Mouse (Mus musculus) kidney, embryonic 15.5 days (tissue): ENCODE results near the gene Vav3. TPM values are rescaled to one million over a fixed set of nuclear protein-coding genes. Genes with fewer than 3 reads are reported as not detected.

Experiments
- ATAC-seq: fragments of 200-750 bp; cut with Nextera tagmentation; replicated peaks from 2 replicates; pipeline ENCODE4 v1.8.0; 2017; ENCODE audit warnings: moderate TSS enrichment; ENCODE audit not compliant: low FRiP score
- H3K27ac ChIP-seq: fragments of 300-500 bp; sonication (generic); 2 replicates; pipeline ENCODE4 v1.5.1; 2015; ENCODE audit warnings: mild to moderate bottlenecking, inconsistent platforms
- H3K27me3 ChIP-seq: fragments of 300-500 bp; sonication (generic); 2 replicates; pipeline ENCODE4 v1.6.1; 2015; ENCODE audit warnings: inconsistent platforms
- H3K36me3 ChIP-seq: fragments of 300-500 bp; sonication (generic); 2 replicates; pipeline ENCODE4 v1.6.1; 2015; ENCODE audit warnings: inconsistent platforms
- H3K4me1 ChIP-seq: fragments of 300-500 bp; sonication (generic); 2 replicates; pipeline ENCODE4 v1.6.1; 2015; ENCODE audit warnings: inconsistent platforms
- H3K4me2 ChIP-seq: fragments of 300-500 bp; sonication (generic); 2 replicates; pipeline ENCODE4 v1.6.1; 2015; ENCODE audit warnings: moderate library complexity, mild to moderate bottlenecking, inconsistent platforms
- H3K4me3 ChIP-seq: fragments of 300-500 bp; sonication (generic); replicated peaks from 2 replicates; pipeline ENCODE4 v1.5.1; 2015; ENCODE audit warnings: mild to moderate bottlenecking, inconsistent platforms
- H3K9ac ChIP-seq: fragments of 300-500 bp; sonication (generic); 2 replicates; pipeline ENCODE4 v1.6.1; 2015; ENCODE audit warnings: mild to moderate bottlenecking, inconsistent platforms
- H3K9me3 ChIP-seq: fragments of 300-500 bp; sonication (generic); replicated peaks from 2 replicates; pipeline ENCODE4 v1.6.1; 2016; ENCODE audit warnings: inconsistent platforms
- WGBS: fragments of 180-500 bp; shearing (Covaris S2); methylation state at CpG from one replicate; pipeline ENCODE4 v1.1.7; 2015; ENCODE audit warnings: mixed read lengths; 5-methylcytosine and 5-hydroxymethylcytosine counted together
- polyA plus RNA-seq: library from polyadenylated mRNA; unstranded; fragments of >200 nt; fragmentation: Nextera tagmentation; extraction: Ambion mirVana; gene quantifications from 2 replicates; pipeline ENCODE4 v1.2.1, GENCODE M21; 2015

The Vav3 gene
- polyA plus RNA-seq, 1 experiment from 2014 or later: 21.1 TPM

DNA sequence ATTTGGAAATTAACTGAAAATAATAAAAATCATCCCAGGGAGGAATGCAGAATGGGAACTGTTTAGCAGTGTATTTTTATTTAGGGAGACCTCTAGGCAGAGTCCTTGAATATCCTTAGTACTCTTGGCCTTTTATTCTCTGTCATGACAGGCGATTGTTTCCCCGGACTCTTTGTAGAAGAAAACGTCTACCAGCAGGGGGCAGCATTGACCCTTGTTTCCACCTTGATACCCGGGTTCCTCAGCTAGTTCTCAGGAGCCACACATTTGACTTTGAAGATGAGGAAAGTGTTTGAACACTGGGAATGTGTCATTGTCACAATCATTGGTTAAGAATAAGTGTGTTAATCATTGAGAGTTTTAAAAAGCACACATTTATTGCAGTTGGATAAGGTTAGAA is 185.8 kb downstream of the Vav3 start:
- Histone ChIP-seq H3K4me2 (no peak overlapping the region), H3K4me1 (no peaks in the 10 kb centered on the region), H3K27ac (no peak overlapping the region), H3K4me3 (no peak overlapping the region), H3K36me3 (no peaks in the 10 kb centered on the region), H3K27me3 (no peaks in the 10 kb centered on the region), H3K9me3 (no peaks in the 10 kb centered on the region), H3K9ac (no peak overlapping the region)
- WGBS: 7% methylated on average over 4 of the region's 4 CpGs
- peak; percentile 58; the same call in 1 of the 2 replicates for ATAC-seq

DNA sequence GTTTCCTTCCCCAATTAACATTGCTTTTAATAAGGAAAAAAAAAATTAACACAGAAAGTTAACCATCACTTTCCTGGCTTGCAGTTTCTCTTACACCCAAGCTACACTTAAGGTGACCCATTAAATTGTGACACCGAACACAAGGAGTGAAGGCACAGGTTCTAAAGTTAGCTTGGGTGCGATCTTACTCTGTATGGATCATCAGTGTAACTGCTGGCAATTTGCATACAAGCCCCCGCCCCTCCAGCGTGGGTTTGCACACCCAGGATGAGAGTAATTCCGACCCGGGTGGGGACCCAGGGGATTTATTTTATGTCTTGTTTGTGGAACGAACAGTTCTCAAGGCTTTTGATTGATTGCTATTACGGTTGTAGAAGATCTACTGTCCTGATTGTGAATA is 186.2 kb downstream of the Vav3 start:
- no peak overlapping the region for H3K27ac ChIP-seq
- H3K9me3 ChIP-seq: no peaks in the 10 kb centered on the region
- no peaks in the 10 kb centered on the region for H3K36me3 ChIP-seq
- H3K27me3 ChIP-seq: no peaks in the 10 kb centered on the region
- H3K4me2 ChIP-seq: no peak overlapping the region
- H3K9ac ChIP-seq: no peak overlapping the region
- no peaks in the 10 kb centered on the region for H3K4me1 ChIP-seq
- H3K4me3 ChIP-seq: no peak overlapping the region
- 59% methylated on average over 8 of the region's 8 CpGs for WGBS
- ATAC-seq: 0 out of 2 replicates have a peak, but pooled peaks have one; percentile 29

DNA sequence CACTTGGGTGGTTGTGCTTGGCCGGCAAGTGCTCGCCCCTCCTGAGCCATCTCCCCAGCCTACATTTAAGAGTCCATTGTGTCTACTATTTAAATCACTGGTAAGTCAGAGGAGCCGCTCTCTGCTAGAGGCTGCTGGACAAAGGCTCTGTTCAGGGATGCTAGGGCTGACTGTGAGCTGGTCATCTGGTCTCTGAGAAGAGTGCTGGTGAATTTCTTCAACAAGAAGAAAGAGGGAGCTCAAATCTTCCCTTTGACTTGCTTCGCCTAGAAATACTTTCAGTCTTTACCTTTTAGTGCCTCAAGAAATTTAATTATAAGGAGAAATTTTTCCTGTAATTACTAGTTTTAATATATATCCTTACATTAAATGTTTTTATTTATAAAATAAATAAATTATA is 188.2 kb downstream of the Vav3 start:
- Histone ChIP-seq H3K27me3 (no peaks in the 10 kb centered on the region), H3K9me3 (no peaks in the 10 kb centered on the region), H3K4me2 (no peak overlapping the region), H3K27ac (no peak overlapping the region), H3K4me3 (no peak overlapping the region), H3K4me1 (no peaks in the 10 kb centered on the region), H3K9ac (no peak overlapping the region), H3K36me3 (no peaks in the 10 kb centered on the region)
- no peak for ATAC-seq
- 83% methylated on average over 4 of the region's 4 CpGs for WGBS

DNA sequence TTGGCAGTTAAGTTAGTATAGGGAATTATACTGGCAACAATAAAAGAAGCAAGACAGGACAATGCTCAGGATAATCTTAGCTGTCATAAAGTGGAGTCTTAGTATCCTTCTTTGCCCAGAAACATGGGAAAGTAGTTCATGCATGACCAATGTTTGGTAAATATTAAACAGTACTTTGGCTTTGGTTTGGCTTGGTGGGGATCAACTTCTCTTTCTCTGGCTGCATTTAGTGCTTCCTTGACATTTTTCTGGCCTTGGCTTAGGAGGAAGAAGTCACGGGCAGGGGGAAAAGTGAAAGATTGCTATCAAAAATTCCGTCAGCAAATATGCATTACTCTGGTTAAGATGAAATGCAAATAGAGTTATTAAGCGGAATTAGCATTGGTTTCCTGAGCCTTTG is 197.2 kb downstream of the Vav3 start:
- WGBS: 59% methylated on average over 3 of the region's 3 CpGs
- H3K27ac ChIP-seq: peak overlapping the region; percentile 74
- no peaks in the 10 kb centered on the region for H3K36me3 ChIP-seq
- H3K27me3 ChIP-seq: no peaks in the 10 kb centered on the region
- no peak overlapping the region for H3K9ac ChIP-seq
- H3K4me3 ChIP-seq: no peak overlapping the region
- H3K9me3 ChIP-seq: no peaks in the 10 kb centered on the region
- no peak overlapping the region for H3K4me2 ChIP-seq
- ATAC-seq: peak; percentile 52; the same call in 1 of the 2 replicates
- H3K4me1 ChIP-seq: no peaks in the 10 kb centered on the region

DNA sequence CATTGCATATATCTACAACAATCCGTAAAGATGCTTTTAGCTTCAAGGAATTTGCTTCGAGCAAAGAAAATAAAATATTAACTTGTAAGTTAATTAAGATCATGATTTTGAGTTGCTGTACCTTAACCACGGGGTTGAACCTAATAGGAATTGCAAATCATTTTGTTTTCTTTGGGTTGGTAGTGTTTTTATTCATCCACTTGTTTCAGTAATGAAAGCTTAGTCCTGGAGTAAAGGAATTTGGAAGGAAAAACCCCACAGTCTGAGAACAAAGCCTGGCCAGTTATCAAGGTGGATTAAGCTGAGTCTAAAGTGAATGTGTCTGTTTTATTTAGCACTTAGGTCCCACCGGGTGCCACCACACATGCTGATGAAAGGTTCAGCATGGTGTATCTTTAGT is 199.6 kb downstream of the Vav3 start:
- 53% methylated on average over 4 of the region's 4 CpGs for WGBS

DNA sequence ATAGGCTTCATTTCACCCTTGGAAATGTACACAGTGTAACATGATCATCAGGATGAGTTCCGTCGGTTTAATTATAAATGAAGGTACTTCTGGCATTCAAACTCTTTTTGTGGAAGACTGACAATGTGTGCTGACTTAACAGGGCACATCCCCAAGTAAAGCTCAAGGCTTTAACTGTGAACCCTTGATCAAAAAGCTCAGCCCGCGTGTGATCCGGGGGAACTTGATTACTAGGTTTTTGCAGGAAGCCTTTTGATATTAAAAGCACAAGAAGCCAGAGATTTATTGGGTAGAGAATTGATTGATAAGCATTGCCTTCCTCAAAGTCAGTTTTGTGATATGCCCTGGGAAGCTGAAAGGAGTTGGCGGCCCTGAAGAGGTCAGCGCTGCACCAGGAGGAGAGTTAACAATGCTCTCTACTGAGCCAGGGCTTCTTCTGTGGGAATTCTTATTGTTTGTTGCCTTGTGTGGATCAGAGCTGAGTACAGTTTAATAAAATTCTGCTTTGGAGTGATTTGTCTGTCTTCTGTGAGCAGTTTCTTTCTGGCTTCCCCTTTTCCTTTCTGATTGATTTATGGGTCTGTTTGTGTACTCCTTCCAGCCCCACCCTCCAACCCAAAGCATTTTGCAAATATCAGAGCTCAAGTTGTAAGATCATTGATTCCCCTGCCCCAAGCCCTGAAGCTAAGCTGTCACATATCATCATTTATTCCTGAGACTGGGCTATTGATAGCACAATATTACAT is 204.2 kb downstream of the Vav3 start:
- WGBS: 61% methylated on average over 7 of the region's 7 CpGs
- H3K36me3 ChIP-seq: no peaks in the 10 kb centered on the region
- H3K9me3 ChIP-seq: no peaks in the 10 kb centered on the region
- no peak overlapping the region for H3K4me2 ChIP-seq
- H3K27me3 ChIP-seq: no peaks in the 10 kb centered on the region
- no peaks in the 10 kb centered on the region; the same call in 1 of the 2 replicates for H3K4me1 ChIP-seq
- no peak overlapping the region for H3K27ac ChIP-seq
- H3K4me3 ChIP-seq: no peak overlapping the region
- no peak for ATAC-seq
- no peak overlapping the region for H3K9ac ChIP-seq

More for the DNA sequence above, 199.6 kb downstream of the Vav3 start:
- peak overlapping the region; percentile 59 for H3K27ac ChIP-seq
- no peak overlapping the region for H3K9ac ChIP-seq
- H3K9me3 ChIP-seq: no peaks in the 10 kb centered on the region
- no peaks in the 10 kb centered on the region; the same call in 1 of the 2 replicates for H3K4me1 ChIP-seq
- H3K4me3 ChIP-seq: no peak overlapping the region
- no peak overlapping the region for H3K4me2 ChIP-seq
- no peaks in the 10 kb centered on the region for H3K36me3 ChIP-seq
- ATAC-seq: no peak
- no peaks in the 10 kb centered on the region for H3K27me3 ChIP-seq

DNA sequence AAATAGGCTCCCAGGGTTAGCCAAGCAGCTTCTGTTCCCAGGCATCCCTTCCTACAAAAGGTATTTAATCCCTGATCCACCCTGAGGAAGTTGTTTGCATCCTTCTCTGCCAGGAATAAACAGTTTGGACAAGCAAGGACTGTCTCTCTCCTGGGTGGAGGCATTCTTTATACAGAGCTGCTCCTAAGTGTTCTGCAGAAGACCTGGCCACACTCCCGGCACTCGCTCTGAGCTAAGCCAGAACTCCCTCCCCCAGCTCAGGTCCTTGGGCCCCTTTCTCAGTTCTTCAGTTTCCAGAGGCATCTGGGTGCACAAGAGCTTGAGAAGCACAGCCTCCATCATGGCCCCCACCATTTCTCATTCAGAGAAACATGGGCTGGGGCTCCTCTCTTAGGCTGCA is 216.9 kb downstream of the Vav3 start:
- Histone ChIP-seq H3K27ac (no peak overlapping the region), H3K4me3 (no peak overlapping the region), H3K4me2 (no peak overlapping the region), H3K27me3 (no peaks in the 10 kb centered on the region), H3K9ac (no peak overlapping the region), H3K4me1 (peaks cover 13% of the 10 kb centered on the region), H3K9me3 (no peaks in the 10 kb centered on the region), H3K36me3 (no peaks in the 10 kb centered on the region)
- WGBS: 71% methylated on average over 2 of the region's 2 CpGs
- no peak for ATAC-seq

DNA sequence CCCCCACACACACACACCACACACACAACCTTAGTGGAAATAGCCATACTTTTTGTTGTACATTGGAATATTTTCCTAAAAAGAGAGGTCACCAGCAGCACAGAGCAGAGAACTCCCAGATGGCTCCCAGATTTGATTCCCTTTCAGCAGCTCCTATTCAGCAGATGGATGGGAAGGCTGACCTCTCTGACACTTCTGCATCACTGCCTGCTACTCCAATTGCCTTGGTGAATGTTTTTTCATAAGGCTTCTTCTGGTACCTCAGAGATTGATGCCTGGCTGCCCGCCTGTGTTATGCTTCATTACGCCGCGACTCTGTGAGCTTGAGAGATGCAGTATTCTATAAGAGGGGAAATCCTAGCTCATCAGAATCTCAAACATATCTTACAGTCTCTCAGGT is 220.8 kb downstream of the Vav3 start:
- Histone ChIP-seq H3K4me1 (peaks cover 18% of the 10 kb centered on the region), H3K27me3 (no peaks in the 10 kb centered on the region), H3K4me2 (no peak overlapping the region), H3K4me3 (no peak overlapping the region), H3K9ac (no peak overlapping the region), H3K9me3 (no peaks in the 10 kb centered on the region), H3K27ac (0 out of 2 replicates have a peak overlapping the region, but pooled peaks have one; percentile 41), H3K36me3 (no peaks in the 10 kb centered on the region)
- WGBS: 26% methylated on average over 4 of the region's 4 CpGs
- peak; percentile 91 for ATAC-seq

DNA sequence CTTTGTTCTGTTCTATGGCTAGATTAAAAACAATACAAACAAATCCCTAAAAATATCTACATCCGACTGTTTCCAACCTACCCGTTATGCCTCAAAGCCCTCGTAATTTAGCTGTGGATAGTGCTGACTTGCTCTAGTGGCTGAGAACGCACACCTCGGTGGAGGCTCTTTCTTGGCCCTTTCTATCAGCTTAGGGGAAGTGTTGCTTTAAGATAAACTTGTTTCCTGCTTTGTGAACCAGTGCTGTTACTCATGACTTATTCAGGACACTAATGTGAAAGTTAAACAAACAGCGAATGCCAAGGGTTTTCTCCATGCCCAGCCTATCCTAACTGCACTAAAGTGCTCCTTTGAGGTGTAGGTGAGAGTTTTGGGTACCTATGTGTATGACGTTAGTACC is 221.3 kb downstream of the Vav3 start:
- peak; percentile 79 for ATAC-seq
- Histone ChIP-seq H3K4me2 (no peak overlapping the region), H3K36me3 (no peaks in the 10 kb centered on the region), H3K4me1 (peaks cover 18% of the 10 kb centered on the region), H3K4me3 (no peak overlapping the region), H3K9me3 (no peaks in the 10 kb centered on the region), H3K27me3 (no peaks in the 10 kb centered on the region), H3K27ac (peak overlapping the region; percentile 54), H3K9ac (no peak overlapping the region)
- 36% methylated on average over 7 of the region's 7 CpGs for WGBS

DNA sequence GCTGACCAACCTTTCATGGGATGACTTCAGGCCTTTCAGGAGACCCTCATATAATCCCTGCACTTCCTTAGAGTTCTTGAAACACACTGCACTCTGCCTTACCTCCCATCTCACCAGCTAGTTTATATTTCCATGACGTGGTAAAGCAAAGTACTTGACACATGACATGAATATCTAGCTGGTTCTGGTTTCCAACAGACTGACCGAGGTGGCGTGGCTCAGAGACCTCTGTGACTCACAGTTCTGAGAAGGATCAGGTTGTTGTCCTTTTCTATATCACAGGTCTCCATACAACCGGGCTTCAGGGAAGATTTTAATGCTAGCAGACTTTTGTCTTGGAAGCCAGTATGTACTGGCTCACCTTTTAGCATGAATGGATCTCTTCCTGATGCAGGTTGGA is 221.8 kb downstream of the Vav3 start:
- Histone ChIP-seq H3K9ac (no peak overlapping the region), H3K4me3 (no peak overlapping the region), H3K4me1 (peaks cover 18% of the 10 kb centered on the region), H3K9me3 (no peaks in the 10 kb centered on the region), H3K27me3 (no peaks in the 10 kb centered on the region), H3K27ac (peak overlapping the region; percentile 54), H3K4me2 (no peak overlapping the region), H3K36me3 (no peaks in the 10 kb centered on the region)
- 0 out of 2 replicates have a peak, but pooled peaks have one; percentile 10 for ATAC-seq
- 67% methylated on average over 4 of the region's 4 CpGs for WGBS

DNA sequence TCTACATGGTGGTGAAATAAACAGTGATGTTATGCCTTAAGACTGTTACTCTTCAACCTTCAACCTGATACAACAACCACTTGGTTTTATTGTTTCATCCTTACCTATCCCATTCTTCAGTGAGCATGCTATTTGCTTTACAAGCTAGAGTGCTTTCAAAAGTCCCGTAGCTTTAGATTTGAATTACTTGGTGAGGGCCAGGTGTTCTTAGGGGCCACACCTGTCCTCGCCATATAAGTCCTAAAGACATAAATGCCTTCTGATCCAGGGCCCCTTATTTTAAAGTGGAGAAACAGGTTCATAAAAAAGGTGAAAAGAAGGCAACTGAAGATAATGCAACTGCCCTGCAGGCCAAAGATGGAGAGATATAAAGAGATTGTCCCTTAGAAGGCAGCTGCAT is 224.0 kb downstream of the Vav3 start:
- Histone ChIP-seq H3K27ac (no peak overlapping the region), H3K9ac (no peak overlapping the region), H3K27me3 (no peaks in the 10 kb centered on the region), H3K36me3 (no peaks in the 10 kb centered on the region), H3K4me2 (no peak overlapping the region), H3K9me3 (no peaks in the 10 kb centered on the region), H3K4me3 (no peak overlapping the region), H3K4me1 (peaks cover 20% of the 10 kb centered on the region)
- ATAC-seq: no peak
- 80% methylated on average over 2 of the region's 2 CpGs for WGBS

DNA sequence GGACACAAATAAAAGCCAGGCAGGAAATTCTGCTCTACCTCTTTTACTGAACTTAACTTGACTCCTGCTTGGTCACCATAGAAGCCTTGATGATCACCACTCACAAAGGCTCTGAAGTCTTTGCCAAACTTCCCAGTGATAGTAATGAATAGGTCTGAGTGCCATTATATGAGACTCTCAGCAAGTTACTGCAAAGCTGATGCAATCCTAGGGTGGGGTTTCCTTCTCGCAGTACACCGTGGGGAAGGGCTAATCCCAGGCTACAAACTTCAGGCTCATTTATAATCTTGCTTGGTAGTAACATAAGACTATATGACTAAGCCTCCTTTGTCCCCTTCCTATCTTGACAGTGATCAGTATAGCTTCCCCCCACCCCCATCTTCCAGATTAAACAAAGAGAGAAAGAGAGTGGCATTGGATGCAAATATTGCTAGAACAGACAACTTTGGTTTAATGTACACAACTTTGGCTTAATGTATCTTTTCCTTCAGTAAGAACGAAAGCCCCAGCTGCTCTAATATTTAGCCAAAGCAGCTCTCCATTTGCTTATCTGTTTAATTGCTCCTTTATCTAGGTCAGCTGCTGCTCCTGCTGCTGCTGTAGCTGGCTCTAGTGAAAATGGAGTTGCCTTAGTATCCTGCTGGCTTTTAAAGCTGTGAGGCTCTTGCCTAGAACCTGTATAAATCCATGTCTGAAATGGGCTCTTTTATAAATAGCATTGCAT is 228.3 kb downstream of the Vav3 start:
- 0 out of 2 replicates have a peak, but pooled peaks cover 3% of the 10 kb centered on the region for H3K4me1 ChIP-seq
- H3K27me3 ChIP-seq: no peaks in the 10 kb centered on the region
- no peaks in the 10 kb centered on the region for H3K36me3 ChIP-seq
- no peak overlapping the region for H3K27ac ChIP-seq
- H3K4me2 ChIP-seq: no peak overlapping the region
- ATAC-seq: no peak
- no peak overlapping the region for H3K4me3 ChIP-seq
- H3K9me3 ChIP-seq: no peaks in the 10 kb centered on the region
- no peak overlapping the region for H3K9ac ChIP-seq
- 42% methylated on average over 3 of the region's 3 CpGs for WGBS
